Mouse (Mus musculus) adrenal gland, adult (tissue): ENCODE data around the gene Oog1.
"Not testable (repeated sequence)": the region's sequence is repeated elsewhere in the genome, so short reads cannot be mapped to it uniquely, and the experiment has no call there.

Experiments
- DNase-seq, 2 experiments: peaks; one replicate each; pipeline ENCODE4 v3.0.0; 2022 to 2023; ENCODE audit warnings: low spot score in 1 of 2; ENCODE audit not compliant: inconsistent age in 2 of 2

Gene Oog1

DNA sequence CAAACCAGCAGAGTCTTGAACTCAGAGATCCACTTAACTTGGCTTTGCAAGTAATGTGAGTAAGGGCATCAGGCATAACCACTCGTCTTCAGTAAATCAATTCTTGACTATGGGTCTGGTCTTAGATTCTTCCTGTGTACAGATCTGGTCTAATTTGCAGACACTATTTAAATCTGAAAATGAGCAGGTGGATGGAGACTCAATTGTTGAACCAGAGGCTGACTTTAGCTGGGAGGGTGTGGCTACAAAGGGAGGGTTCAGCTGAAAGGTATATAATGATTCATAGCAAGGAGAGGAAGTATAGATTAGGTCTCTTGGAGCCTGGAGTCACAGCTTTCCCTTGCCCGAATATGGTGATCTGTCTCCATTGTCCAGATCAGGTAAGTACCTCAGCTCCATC lies at the start of gene Oog1:
Gene Oog1, plus strand, starts transcription at position 301 of the 400 bp plus-strand sequence.
- DNase-seq: not testable (repeated sequence)

DNA sequence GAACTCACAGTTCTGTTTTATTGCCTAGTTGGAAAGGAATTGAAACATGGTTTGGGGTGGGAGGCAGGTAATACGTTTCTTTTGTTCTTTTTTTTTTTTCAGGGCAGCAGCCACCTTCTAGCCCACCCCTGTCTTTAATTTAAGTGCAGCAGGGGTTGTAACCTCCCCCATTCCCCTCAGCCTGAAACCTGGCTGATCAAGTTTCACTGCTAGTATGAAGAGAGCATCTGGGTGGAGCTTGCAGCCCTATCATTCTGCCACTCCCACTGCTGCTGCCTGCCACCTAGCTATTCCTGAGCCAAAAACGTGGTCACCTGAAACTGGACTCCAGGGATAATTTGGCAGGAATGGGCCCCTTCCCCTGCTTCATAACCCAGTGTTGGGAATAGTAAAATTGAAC lies 1.1 kb upstream of the Oog1 start:
- DNase-seq: not testable (repeated sequence)

DNA sequence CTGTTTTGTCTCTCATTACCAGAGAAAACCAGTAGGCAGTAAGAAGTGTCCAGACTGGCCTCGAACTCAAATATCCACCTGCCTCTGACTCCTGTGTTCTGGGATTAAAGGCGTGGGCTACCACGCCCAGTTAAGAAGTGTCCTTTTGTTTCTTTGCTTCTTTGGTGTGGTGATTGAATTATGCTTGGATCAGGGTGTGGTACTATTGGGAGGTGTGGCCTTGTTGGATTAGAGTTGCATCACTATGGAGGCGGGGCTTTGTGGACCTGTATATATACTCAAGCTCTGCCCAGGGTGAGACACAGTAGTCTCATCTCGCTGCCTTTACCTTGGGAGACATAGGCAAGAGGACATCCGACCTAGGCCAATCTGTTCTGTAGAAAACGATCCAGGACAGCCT lies 16.1 kb downstream of the Oog1 start, which contains the start of gene Gm4027:
Gene Gm4027, plus strand, starts transcription at position 301 of the 400 bp plus-strand sequence.
- not testable (repeated sequence) for DNase-seq

DNA sequence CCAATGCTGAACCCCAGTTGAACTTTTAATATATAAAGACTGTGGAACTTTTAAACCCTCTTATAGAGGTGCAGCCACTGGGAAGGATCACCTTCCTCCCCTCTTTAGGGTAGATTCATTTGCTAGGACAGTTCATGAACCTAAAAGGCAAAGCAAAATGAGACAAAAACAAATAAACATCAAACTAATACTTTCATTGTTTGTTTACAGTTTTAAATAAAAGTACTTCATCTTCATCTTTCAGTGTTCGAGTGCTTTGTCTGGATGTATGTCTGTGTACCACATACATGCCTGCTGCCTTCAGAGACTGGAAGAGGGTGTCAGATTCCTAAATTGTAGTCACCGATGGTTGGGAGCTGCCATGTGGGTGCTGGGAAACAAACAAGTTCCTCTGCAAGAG lies 42.0 kb downstream of the Oog1 start, which contains the start of gene Gm16381:
Gene Gm16381, minus strand, starts transcription at position 101 of the 400 bp plus-strand sequence.
- DNase-seq: not testable (repeated sequence)

DNA sequence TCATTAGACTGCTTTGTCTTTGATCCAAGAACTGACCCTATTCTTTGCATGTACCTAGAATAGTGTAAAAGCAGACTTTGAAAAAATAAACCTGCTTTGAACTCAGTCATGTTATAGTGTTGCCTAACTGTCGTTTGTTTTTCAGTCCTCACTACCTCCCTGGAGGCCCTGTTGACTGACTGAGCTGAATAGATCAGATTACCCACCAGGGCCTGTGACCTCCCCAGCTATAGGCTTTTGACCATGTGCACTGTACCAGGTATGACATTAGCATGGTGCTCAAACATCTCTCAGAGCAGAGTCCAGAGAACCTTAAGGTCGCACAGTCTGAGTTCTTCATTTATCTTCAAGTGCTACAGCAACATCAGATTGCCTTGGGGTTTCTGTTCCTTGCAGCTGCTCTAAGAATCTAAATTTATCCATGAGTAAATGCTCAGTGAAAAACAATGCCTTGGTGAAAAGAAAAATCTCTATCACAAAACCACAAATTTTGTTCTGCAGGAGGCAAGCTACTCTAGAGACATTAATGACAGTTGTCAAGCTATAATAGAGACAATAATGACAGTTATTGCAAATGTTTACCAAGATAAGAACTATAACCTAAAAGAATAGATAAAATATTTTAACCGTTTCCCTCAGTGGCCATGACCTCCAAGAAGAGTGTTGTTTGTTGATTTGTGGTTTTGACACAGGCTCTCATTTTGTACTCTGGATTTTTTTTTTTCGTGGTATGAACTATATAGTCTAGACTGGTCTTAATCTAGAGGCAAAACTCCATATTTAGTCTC lies 50.6 kb downstream of the Oog1 start:
- DNase-seq: not testable (repeated sequence)
